Mouse (Mus musculus) ES-E14 (cell line): Measurements from ENCODE around the gene Plcb3. TPM values are rescaled to one million over a fixed set of nuclear protein-coding genes. Genes with fewer than 3 reads are reported as not detected.

ENCODE experiments used
- DNase-seq: peaks from one replicate; pipeline ENCODE4 v3.0.0-alpha.2; 2013; ENCODE audit warnings: low read depth, low spot score
- H3K27ac ChIP-seq: 2 replicates; pipeline ENCODE4 v1.5.1; 2012; ENCODE audit warnings: low read depth, mild to moderate bottlenecking, low read length, moderate library complexity, mixed read lengths; ENCODE audit not compliant: poor library complexity, insufficient read depth, severe bottlenecking
- H3K36me3 ChIP-seq: 2 replicates; pipeline ENCODE4 v1.6.1; 2012; ENCODE audit warnings: mild to moderate bottlenecking, low read length, moderate library complexity, mixed read lengths; ENCODE audit not compliant: control insufficient read depth, poor library complexity, insufficient read depth, severe bottlenecking
- H3K4me1 ChIP-seq, 2 experiments: fragments of 150-350 bp in 1 of 2; sonication (generic) in 1 of 2; 2 replicates each; pipeline ENCODE4 v1.6.1; 2012; ENCODE audit warnings: low read length in 2 of 2, mild to moderate bottlenecking in 1 of 2, mixed read lengths in 1 of 2; ENCODE audit not compliant: control insufficient read depth in 2 of 2, insufficient read depth in 2 of 2, poor library complexity in 1 of 2
- H3K4me3 ChIP-seq, 2 experiments: fragments of 150-350 bp in 1 of 2; sonication (generic) in 1 of 2; 2 replicates each; pipeline ENCODE4 v1.5.1; 2012; ENCODE audit warnings: low read length in 2 of 2, low read depth in 1 of 2, mild to moderate bottlenecking in 1 of 2, mixed read lengths in 1 of 2; ENCODE audit not compliant: insufficient read depth in 1 of 2, poor library complexity in 1 of 2, severe bottlenecking in 1 of 2
- H3K9ac ChIP-seq: 2 replicates; pipeline ENCODE4 v1.6.1; 2012; ENCODE audit warnings: low read depth, mild to moderate bottlenecking, low read length, mixed read lengths; ENCODE audit not compliant: poor library complexity, insufficient read depth, severe bottlenecking
- H3K9me3 ChIP-seq: fragments of 150-350 bp; sonication (generic); 2 replicates; pipeline ENCODE4 v1.6.1; 2012; ENCODE audit warnings: low read depth, mild to moderate bottlenecking, low read length; ENCODE audit not compliant: control insufficient read depth, insufficient read depth
- CHD2 ChIP-seq: IDR thresholded peaks from 2 replicates; pipeline ENCODE4 v1.6.1; 2014; ENCODE audit warnings: mild to moderate bottlenecking, low read depth, low read length, inconsistent platforms
- HCFC1 ChIP-seq: IDR thresholded peaks from 2 replicates; pipeline ENCODE4 v1.6.1; 2012; ENCODE audit warnings: low read length, inconsistent platforms, borderline replicate concordance; ENCODE audit not compliant: insufficient read depth
- MAFK ChIP-seq: IDR thresholded peaks from 2 replicates; pipeline ENCODE4 v1.6.1; 2014; ENCODE audit warnings: mild to moderate bottlenecking, low read depth, low read length, inconsistent platforms; ENCODE audit not compliant: insufficient read depth
- ZC3H11A ChIP-seq: IDR thresholded peaks from 2 replicates; pipeline ENCODE4 v1.6.1; 2012; ENCODE audit warnings: low read depth, mild to moderate bottlenecking, inconsistent platforms, low read length, borderline replicate concordance
- ZNF384 ChIP-seq: IDR thresholded peaks from 2 replicates; pipeline ENCODE4 v1.6.1; 2012; ENCODE audit warnings: low read depth, low read length, inconsistent platforms
- in situ Hi-C, 2 experiments: fragments of 600-800 bp; cut with MboI; formaldehyde crosslinking; loops; one replicate each; pipeline ENCODE4 v1.15.1; 2025; ENCODE audit warnings: low sequenced_read_pairs in 2 of 2, inconsistent platforms in 1 of 2; ENCODE audit not compliant: unreplicated experiment in 2 of 2
- total RNA-seq: library from RNA; depleted of rRNA; stranded (reverse); fragments of 300-350 nt; gene quantifications from 2 replicates; pipeline ENCODE4 v1.2.3, GENCODE M21; 2012

The Plcb3 gene
- total RNA-seq, 1 experiment, result 42.3 TPM

- Histone ChIP-seq H3K36me3 (peaks cover 22% of the 10 kb centered on the region), H3K4me1 (peaks cover 5 to 35% of the 10 kb centered on the region in 2 experiments; a peak in 3 of 4 replicates), H3K9ac (no peak overlapping the region), H3K9me3 (no peaks in the 10 kb centered on the region), H3K4me3 (peak overlapping the region; percentile 79 to 100), H3K27ac (no peak overlapping the region; the same call in 1 of the 2 replicates)
- DNase-seq, result no peak
- in situ Hi-C loops, result no loop called here
- TF ChIP-seq ZNF384 (no peak), ZC3H11A (no peak), CHD2 (no peak), MAFK (no peak), HCFC1 (no peak)
Measured at GRCm38 (mm10) chr19:6973581-6974190, 2.6 kb downstream of the Plcb3 start.

DNA sequence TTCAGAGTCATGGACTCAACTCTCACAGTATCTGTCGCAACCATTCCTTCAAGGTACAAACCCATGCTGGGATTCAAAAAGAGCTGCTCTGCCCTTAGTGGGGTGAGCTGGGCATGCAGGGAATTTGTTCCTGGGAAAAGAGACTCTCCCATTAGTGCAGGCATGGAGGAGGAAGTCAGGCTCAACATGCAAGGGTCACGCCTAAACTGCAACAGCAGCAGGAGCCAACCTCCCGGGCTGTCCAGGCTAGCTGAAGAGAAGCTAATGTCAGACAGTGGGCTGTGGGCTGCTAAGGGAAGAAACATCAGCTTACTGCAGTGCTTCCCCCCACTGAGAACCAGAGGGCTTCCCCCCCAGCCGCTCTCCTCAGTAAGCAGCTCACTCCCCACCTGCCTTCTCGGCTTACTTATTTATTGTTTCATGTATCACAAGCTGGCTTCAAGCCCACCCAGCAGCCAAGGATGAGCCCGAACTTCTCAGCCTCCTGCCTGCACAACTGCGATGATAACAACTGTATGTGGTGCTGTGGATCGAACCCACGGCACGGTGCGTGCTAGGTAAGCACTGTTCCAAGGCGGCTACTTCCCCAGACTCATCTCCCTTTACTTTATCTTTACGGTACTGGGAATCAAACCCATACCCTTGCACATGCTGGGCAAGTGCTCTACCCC is 3.9 kb downstream of the Plcb3 start:
- TF ChIP-seq MAFK, result no peak
- Histone ChIP-seq H3K9me3 (no peaks in the 10 kb centered on the region), H3K27ac (peak overlapping the region; percentile 59; the same call in 1 of the 2 replicates), H3K36me3 (peaks cover 11% of the 10 kb centered on the region), H3K4me3 (no peak overlapping the region), H3K4me1 (peaks cover 8 to 37% of the 10 kb centered on the region in 2 experiments; a peak in 3 of 4 replicates), H3K9ac (peak overlapping the region; percentile 2; the same call in 1 of the 2 replicates)
- DNase-seq, result no peak
- in situ Hi-C loops, result no loop called here

DNA sequence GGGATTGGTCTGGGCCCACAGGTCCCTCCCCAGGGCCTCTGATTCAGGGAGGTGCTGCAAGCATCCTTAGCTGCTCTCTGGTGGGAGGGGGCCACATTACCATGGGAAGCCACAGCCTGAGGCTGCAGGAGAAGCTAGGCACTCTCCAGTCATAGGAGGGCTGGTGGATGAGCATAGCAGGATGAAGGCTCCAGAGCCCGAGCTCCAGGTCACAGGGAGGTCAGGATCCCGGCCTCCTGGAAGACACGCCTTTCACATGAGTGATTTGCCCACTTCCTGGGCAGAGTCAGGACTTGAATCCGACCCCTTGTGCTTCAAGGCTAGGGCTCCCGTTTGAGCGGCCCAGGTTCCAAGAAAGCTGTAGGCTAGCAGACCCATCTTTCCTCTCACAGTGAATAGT is 4.6 kb downstream of the Plcb3 start:
- H3K27ac ChIP-seq, result peak overlapping the region; percentile 59; the same call in 1 of the 2 replicates
- peak overlapping the region; percentile 2; the same call in 1 of the 2 replicates for H3K9ac ChIP-seq
- H3K4me1 ChIP-seq, result peaks cover 11 to 37% of the 10 kb centered on the region in 2 experiments; a peak in 3 of 4 replicates

DNA sequence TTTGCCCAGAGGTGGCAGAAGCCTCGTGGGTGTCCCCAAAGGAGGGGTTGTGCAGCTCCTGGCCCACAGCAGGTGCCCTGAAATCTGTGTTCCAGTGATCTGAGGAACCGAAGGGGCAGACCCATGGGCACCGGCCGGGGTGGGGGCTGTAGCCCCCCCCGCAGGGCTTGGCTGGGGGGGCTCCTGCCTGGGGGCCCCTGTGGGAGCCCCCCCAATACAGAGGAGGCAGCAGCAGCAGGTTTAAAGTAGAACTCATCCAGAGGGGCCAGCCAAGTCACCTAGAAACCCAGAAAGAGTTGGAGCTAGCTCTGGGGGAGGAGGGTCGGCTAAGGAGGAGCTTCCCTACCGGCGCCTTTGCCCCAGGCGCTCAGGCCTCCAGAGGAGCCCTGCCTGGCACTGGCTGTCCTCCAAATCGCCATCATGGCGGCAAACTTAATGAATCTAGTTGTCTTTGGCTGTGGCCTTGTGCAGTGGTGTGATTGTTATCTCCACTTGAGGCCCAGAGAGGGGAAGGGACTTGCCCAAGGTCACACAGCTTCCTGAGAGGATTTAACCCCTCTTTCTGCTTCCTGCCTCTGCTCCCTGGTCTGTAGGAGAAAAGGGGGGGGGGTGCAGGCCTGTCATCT is 5.7 kb downstream of the Plcb3 start:
- Histone ChIP-seq H3K27ac (peak overlapping the region; percentile 59; the same call in 1 of the 2 replicates), H3K4me3 (peak overlapping the region; percentile 38 to 44; a peak in 3 of 4 replicates), H3K4me1 (peaks cover 11 to 33% of the 10 kb centered on the region in 2 experiments; a peak in 3 of 4 replicates), H3K9me3 (no peaks in the 10 kb centered on the region), H3K36me3 (peaks cover 10% of the 10 kb centered on the region), H3K9ac (peak overlapping the region; percentile 51; the same call in 1 of the 2 replicates)
- DNase-seq, result no peak
- TF ChIP-seq CHD2, result no peak
- no peak for TF ChIP-seq HCFC1
- no peak for TF ChIP-seq MAFK
- no peak for TF ChIP-seq ZNF384
- TF ChIP-seq ZC3H11A, result no peak
- in situ Hi-C loops, result no loop called here

More for the DNA sequence above, 4.6 kb downstream of the Plcb3 start:
- H3K36me3 ChIP-seq, result peaks cover 6% of the 10 kb centered on the region; the same call in 1 of the 2 replicates
- no peak for DNase-seq
- no peak overlapping the region for H3K4me3 ChIP-seq
- no peak for TF ChIP-seq HCFC1
- TF ChIP-seq MAFK, result no peak
- no peak for TF ChIP-seq ZNF384
- no peak for TF ChIP-seq CHD2
- TF ChIP-seq ZC3H11A, result no peak
- in situ Hi-C loops, result no loop called here
- no peaks in the 10 kb centered on the region for H3K9me3 ChIP-seq
